Mouse (Mus musculus): Measurements from ENCODE around the gene Zcchc2. TPM values are rescaled to one million over a fixed set of nuclear protein-coding genes. Genes with fewer than 3 reads are reported as not detected.

Gene Zcchc2
- total RNA-seq, 2 experiments from 2014 or later = 8.8 to 9.1 TPM

- intact Hi-C loops (cut with DNase I) = no loop called here
- DNase-seq = no peak
Measured at GRCm38 (mm10) chr1:105988171-105988570, 2.0 kb upstream of the Zcchc2 start.

GRCm38 (mm10) chr1:105988903-105989639, 1.1 kb upstream of the Zcchc2 start:
- no peak for DNase-seq
- intact Hi-C loops (cut with DNase I) = no loop called here

DNA sequence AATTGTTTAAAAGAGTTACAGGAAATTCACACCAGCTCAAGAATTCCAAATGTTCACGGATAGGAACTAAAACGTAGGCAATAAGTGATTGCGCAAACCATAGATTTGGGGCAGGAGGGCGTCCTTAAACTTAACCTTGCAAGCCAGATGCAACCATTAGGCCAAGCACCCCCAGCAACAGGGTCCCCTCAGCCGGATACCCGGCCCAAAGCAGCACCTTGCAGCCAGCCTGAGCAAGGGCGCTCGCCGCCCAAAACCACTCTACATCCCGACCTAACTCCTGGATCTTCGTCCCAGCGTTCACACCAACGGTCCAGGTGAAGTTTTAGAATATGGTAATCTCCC, 594 bp upstream of the Zcchc2 start:
- intact Hi-C loops (cut with DNase I) = no loop called here
- no peak for DNase-seq

DNA sequence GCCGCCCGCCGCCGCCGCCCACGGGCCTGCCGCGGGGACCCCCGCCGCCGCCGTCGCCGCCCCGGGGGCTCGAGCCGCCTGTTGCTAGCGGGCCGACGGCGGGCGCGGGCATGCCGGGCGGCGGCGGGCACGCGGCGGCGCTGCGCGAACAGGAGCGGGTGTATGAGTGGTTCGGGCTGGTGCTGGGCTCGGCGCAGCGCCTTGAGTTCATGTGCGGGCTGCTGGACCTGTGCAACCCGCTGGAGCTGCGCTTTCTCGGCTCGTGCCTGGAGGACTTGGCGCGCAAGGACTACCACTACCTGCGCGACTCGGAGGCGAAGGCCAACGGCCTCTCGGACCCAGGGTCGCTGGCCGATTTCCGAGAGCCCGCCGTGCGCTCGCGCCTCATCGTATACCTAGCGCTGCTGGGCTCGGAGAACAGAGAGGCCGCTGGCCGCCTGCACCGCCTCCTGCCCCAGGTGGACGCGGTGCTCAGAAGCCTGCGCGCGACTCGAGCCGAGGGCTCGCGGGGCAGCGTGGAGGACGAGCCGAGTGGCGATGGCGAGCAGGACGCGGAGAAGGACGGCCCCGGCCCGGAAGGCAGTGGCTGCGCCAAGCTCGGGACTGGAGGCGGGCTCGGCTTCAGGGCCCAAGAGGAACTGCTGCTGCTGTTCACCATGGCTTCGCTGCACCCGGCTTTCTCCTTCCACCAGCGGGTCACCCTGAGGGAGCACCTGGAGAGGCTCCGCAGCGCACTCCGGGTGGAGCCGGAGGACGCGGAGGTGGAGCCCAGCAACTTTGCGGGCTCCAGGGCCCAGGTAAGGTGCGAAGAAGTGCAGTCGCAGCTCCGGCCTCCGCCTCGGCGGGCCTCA, 930 bp downstream of the Zcchc2 start:
- intact Hi-C loops (cut with DNase I) = no loop called here

DNA sequence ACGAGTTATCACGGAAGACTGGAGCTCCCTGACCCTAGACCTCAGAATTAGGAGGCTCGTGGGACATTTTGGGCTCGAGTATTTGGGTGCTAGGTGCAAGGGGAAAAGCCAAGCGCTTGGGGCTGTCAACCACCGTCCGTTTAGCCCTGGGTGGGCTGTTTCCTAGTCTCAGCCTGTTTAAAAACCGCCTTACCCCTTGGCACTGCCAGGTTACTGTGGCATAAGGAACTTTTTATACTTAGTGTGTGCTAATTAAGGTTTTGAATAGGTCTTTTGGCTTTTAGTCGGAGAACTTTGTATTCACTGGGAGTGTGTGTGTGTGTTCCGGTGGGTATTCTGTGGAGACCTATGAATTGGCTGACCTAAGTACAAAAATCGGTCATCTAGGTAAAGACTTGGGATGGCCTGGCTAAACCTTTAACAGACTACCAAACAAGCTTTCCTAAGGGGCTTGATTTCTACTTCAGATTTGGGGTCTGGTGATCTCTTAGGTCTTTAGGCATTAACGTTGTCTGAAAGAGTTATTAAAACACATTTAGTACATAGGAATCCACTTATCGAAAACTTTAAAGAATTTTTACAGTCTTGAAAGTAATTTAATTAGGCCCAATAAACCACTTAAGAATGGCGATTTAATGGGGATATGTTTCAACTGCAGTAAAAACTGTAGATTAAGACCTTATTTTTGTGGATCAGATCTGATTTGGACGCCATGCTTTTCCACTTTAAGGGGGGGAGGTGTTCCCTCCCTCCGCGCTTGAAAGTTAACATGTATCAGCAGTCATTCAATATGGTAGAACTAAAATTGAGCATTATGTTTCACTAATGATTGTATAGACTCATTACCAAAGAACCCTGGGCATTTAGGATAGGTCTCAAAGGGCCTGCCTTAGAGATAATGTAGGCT, 2.0 kb downstream of the Zcchc2 start:
- intact Hi-C loops (cut with DNase I) = no loop called here
- DNase-seq = no peak

More for the DNA sequence above, 930 bp downstream of the Zcchc2 start:
- DNase-seq = peak; percentile 76 to 81

GRCm38 (mm10) chr1:105993196-105993595, 3.0 kb downstream of the Zcchc2 start:
- DNase-seq = peak; percentile 70 to 71
- intact Hi-C loops (cut with DNase I) = no loop called here

GRCm38 (mm10) chr1:105993601-105994209, 3.5 kb downstream of the Zcchc2 start:
- intact Hi-C loops (cut with DNase I) = no loop called here
- DNase-seq = peak; percentile 90

- DNase-seq = no peak
- intact Hi-C loops (cut with DNase I) = no loop called here
Measured at GRCm38 (mm10) chr1:105995966-105996365, 5.8 kb downstream of the Zcchc2 start.

DNA sequence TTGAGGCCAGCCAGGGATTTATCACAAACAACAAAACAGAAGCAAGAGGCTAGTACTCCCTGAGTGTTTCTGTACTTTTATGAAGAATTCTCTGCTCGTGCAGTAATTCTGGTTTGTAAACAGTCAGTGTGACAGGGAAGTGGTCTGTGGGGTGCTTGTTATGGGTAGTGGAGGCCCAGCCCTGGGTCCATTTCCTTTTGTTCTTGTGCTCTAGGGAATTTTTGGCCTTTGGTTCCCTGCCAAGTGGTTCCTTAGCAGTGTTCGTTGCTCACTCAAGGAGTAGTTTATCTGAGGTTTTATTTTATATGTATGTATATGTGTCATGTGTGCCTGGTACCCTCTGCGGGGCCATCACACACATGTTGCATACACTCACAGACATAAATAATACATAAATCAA, 7.1 kb downstream of the Zcchc2 start:
- intact Hi-C loops (cut with DNase I) = no loop called here
- peak in 1 of 2 experiments; percentile 49 for DNase-seq

- no peak for DNase-seq
- intact Hi-C loops (cut with DNase I) = no loop called here
Measured at GRCm38 (mm10) chr1:105999802-106000201, 9.6 kb downstream of the Zcchc2 start.

DNA sequence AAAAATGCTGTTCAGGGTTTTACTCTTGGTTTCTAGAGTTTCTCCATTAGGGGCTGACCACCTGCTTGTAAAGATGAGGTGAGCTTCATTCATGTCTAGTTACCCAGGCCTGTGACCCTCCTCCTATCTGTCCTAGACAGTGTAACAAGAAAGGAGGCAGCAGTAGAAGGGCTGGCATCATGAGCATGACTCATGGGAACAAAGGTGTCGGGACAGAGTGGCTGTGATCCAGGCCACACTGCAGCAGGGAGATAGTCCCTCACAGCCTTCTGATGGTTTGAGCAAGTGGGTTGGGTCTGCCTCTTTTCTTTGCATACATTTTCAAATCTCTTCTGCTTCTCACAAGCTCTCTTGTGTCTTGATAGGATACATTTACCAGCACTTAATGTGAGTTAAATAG, 17.4 kb downstream of the Zcchc2 start:
- no peak for DNase-seq
- intact Hi-C loops (cut with DNase I) = no loop called here

GRCm38 (mm10) chr1:106011097-106011496, 20.9 kb downstream of the Zcchc2 start:
- no peak for DNase-seq
- intact Hi-C loops (cut with DNase I) = no loop called here

- no peak for DNase-seq
- intact Hi-C loops (cut with DNase I) = no loop called here
Measured at GRCm38 (mm10) chr1:106013759-106014158, 23.6 kb downstream of the Zcchc2 start.

- no peak for DNase-seq
- intact Hi-C loops (cut with DNase I) = no loop called here
Measured at GRCm38 (mm10) chr1:106016262-106016661, 26.1 kb downstream of the Zcchc2 start.

DNA sequence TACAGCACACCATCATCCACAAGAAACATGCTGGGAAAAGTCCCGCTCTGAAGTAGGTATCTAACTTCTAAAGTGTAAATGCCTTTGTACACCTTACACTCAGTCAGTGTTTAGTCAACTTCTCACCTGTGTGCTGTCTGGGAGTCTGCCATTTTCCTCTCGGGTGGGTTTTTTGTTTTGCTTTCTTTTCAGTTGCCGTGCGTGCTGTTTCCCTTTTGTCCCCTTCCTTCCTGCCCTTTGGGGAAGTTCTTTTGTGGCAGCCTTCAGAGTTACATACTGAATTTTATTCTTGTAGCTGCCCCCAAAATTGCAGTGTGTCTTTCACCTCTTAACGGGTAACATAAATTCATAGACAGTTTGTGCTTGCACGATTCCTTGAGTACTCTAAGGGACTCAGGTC, 29.6 kb downstream of the Zcchc2 start:
- intact Hi-C loops (cut with DNase I) = no loop called here
- no peak for DNase-seq

- intact Hi-C loops (cut with DNase I) = no loop called here
- no peak for DNase-seq
Measured at GRCm38 (mm10) chr1:106022998-106023397, 32.8 kb downstream of the Zcchc2 start.

DNA sequence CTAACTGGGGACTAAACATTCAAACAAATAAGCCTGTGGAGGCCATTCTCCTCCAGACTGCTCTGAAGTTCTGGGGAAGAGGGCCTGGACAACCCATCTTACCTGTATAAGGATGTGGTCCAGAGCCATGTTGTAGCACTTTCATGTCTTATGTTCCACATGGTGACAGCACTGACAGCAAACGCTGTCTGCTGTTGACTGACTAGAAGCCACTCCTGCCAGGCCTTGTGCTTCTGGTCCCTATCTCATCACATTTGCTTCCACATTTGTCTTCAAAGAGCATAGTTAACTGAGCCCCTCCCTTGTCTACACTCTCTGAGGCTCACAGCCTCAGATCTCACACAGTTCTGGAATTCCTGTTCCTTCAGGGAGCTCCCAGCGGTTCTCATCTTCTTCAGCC, 34.0 kb downstream of the Zcchc2 start:
- DNase-seq = no peak
- intact Hi-C loops (cut with DNase I) = no loop called here

DNA sequence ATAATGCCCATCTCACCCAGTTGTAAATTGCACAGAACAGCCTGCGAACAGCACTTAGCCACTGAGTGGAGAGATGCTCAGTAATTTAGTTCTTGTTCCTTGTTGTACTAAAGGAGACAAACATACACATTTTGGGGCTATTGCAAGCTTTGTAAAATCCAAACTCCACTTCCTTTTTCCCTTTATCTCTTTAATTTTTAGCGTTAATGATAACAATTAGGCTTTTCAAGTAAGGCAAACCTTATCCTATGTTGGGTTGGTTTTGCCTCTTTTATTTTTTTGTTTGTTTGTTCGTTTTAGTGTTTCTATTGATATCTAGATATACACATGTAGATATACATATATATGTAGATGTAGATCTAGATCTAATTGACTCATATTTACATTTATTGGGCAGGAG, 34.6 kb downstream of the Zcchc2 start:
- intact Hi-C loops (cut with DNase I) = no loop called here

DNA sequence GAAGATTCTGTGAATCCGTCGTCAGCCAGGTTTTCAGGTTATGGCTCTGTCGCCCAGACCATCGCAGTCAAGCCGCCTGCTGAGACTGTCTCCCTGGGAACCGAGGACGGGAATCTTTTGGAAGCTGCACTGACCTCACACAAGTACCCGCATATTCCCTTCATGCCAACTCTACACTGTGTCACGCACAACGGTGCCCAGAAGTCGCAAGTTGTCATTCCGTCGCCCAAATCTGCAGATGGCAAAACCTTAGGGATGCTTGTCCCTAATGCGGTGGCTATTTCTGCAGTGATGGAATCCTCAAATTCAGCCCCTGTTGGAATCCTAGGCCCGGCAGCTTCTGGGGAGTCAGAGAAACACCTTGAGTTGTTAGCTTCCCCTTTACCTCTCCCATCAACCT, 39.6 kb downstream of the Zcchc2 start:
- DNase-seq = no peak
- intact Hi-C loops (cut with DNase I) = loop anchor here (10.0 kb wide), 1 partner anchor 285 kb away; no protein-coding TSS in a partner anchor

More for the DNA sequence above, 34.6 kb downstream of the Zcchc2 start:
- DNase-seq = no peak

DNA sequence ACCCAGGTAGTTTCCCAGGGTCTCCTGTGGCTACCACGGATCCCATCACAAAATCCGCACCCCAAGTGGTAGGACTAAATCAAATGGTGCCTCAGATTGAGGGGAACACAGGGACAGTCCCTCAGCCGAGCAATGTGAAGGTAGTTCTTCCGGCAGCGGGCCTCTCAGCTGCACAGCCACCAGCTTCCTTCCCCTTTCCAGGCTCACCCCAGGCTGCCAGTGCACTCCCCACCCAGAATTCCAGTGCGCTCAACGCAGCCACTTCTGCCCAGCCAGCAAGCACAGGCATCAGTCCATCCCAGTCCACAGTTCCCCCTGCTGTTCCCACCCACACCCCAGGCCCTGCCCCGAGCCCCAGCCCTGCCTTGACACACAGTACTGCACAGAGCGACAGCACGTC, 40.1 kb downstream of the Zcchc2 start:
- intact Hi-C loops (cut with DNase I) = loop anchor here (10.0 kb wide), 1 partner anchor 286 kb away; no protein-coding TSS in a partner anchor
- DNase-seq = no peak
